Mouse (Mus musculus) mature B cell (primary cell): Measurements from ENCODE around the gene Oas1a.
"Not testable (repeated sequence)": the region's sequence is repeated elsewhere in the genome, so short reads cannot be mapped to it uniquely, and the experiment has no call there.

ENCODE experiments used
- in situ Hi-C: fragments of 300-500 bp; cut with MboI; formaldehyde crosslinking; loops from 2 replicates; pipeline ENCODE4 v1.14.3; 2019

Gene Oas1a

DNA sequence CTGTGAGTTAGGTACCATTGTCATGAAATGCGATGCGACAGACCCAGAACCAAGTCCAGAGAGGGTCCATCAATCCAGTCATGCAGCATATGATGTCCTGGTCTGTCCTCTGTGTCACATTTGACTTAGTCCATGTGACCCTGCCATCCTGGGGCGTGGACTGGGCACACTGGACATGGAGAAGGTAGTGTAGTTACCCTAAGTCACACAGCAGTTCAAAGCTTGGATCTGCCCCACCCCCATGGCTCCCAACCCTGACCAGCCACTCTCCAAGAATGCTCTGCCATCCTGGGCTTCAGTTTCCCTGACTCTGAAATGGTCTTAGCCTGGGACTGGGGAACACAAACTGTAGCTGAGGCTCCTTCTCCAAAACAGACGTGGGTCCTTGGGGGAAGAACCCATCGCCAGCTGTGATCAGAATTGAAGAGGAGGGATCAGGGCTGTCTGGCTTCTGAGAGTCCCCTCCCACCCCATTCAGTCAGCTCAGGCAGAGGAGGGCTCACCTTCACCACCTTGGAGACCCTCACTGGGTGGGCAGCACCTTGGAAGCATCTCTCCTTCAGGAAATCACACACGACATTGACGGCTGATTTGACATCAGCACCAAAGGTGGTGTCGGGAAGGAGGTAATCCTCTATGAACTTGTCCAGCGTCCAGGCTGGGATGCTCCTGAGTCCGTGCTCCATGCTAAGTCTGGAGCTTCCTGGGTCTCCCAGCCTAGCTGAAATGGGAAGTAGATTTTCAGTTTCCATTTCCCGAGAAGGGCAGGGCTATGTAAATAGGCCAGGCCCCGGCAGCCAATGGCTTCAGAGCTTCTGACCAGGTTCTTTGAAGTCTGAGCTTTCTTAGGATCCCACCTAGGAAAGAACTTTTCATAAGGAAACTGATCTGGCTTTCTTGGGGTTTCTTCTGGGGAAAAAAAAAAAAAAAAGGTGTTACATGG is at the start of gene Oas1a:
Gene Oas1a, minus strand, starts transcription at position 731 of the 943 bp plus-strand sequence.
- in situ Hi-C loops: not testable (repeated sequence)

DNA sequence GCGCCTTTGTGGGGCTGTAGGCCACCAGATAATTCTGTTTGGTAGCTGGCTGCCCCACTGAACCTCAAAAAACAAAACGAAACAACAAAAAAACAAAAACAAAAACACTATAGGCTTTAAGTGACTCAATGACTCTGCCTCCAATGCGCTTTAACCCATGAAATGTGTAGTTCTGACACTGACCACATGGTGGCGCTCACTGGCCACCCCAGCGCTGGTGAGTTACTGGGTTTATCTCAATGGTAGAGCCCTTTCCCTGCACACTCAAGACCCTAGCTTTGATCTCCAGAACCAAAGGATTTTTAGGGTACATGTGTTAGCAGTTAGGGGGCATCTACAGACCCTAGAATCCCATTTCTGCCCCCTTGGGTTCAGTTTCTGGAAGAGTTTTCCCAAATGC is 46.7 kb upstream of the Oas1a start:
- in situ Hi-C loops: no loop called here

DNA sequence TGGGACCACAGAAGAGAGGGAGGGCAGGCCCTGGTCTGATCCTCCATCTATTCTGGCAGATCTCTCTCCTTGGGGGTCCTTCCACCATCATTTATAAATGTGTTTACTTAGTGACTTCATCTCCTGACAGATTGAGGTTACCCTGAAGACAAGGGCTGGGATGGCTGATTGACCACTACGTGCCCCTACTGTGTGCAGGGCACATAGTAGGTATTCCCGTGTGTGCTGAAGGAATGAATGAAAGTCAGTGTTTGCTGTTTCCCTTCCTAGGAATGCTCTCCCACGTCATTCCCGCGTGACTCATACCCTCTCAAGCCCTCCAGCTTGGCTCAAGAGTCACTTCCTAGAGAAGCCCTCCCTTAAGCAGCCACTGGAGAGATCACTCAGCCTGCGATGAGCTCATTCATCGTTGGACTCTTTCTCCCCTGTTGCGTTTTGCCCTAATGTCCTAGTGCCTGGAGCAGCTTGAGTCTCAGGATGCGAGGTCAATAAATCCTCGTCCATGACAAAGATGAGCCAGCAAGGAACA is 45.0 kb upstream of the Oas1a start:
- in situ Hi-C loops: no loop called here

DNA sequence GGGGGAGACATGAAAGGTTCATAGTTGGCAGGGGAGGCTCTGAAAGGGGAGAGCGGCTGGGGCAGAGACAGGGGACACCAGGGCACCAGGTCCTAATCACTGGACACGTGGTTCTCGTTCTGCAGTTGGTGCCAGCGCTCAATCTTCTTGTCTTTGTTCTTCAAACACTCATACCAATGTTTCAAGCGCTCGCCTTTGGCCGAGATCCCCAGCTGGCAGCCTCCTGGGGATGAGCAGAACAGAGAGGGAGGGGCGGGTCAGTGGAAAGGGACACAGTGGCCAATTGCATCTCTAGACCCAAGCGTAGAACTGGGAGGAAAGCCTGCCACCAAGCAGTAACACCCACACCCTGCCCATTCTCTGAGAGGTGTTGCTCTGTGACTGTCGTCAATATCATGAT is 34.8 kb upstream of the Oas1a start:
- in situ Hi-C loops: no loop called here

DNA sequence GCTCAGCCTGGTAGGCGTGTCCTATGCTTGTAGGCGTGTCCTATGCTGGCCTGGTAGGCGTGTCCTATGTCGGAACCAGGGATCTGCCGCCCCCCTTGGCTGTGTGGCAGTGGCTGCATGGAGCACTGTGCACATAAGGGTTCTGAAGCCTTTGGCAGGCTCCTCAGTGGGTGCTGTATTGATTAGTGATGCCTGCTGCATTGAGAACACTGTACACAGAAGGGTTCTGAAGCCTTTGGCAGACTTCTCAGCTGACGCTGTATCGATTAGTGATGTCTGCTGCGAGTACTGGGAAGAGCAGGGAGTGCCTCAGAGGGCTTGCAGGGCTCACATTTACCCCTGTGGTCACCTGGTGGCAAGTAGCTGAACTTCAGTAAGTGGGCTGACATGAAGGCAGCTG is 31.3 kb upstream of the Oas1a start:
- in situ Hi-C loops: no loop called here

DNA sequence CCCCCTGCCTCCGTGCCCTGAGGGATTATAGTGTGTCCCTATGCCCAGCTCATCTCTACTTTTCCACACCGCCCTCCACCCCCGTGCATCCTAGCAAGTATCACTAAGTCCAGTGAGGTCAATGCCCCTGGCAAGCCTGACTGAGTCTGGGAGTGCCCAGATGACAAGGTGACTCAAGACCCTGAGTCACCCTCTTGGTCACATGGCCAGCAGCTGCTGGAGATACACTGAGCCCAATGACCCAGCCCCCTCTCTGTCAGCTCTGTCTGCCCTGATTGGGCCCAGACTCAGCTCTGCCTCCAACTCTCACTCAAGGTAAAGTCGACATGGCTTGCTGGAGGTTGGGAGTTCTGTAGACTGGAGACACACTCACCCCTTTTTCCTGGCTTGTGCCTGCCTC is 30.5 kb upstream of the Oas1a start:
- in situ Hi-C loops: no loop called here

DNA sequence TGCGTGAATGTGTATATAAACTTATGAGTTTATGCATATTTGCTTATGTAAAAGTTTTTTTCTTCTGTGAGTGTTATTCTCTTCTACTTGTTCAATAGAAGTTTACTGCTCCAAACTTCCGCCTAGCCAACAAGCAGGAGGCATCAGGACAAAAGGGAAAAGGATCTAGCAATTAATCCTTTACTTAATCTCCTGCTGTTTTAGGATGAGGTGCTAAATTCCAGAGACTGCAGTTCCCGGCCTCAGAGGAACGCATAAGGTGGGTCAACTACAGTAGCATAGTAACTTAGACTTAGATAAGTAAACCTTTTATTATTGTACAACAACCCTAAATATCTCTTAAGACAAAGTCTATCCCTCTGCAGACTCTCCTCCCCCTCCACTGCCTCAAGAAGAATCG is 26.6 kb upstream of the Oas1a start:
- in situ Hi-C loops: no loop called here

DNA sequence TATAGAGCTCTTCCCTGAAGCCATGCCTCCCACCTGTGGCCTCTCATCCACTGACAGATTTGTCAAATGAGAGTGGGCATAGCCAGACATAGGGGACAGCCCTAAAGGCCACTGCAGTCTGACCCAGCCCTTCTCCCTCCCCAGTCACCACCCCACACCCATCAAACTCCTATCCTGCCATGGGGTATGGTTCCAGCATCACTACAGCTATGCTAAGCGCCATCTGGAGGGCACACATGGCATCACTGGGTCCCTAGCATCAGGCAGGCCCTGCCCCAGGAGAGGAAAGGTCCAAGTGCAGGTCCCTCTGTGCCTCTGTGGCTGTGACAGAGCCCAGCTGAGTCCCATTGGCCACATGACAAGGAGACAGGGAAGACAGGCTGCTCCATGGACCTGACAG is 19.7 kb upstream of the Oas1a start:
- in situ Hi-C loops: no loop called here

DNA sequence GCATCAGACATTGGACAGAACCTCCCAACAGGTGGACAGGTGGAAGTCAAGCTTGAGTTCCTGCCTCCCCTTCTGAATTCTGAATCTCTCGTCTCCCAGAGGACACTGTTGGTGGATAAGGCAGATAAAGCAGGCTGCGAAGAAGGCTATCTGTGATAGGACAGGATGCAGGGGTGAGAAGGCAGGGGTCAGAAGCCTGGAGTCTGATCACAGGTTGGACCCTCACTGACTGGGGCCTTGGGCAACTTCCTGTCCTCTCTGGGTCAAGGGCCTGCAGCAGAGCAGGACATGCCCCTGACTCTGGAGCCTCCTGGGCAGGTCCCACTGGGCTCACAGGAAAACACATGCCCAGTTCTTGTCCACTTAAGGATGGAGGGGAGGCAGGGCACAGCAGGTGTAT is 19.0 kb upstream of the Oas1a start:
- in situ Hi-C loops: not testable (repeated sequence)

DNA sequence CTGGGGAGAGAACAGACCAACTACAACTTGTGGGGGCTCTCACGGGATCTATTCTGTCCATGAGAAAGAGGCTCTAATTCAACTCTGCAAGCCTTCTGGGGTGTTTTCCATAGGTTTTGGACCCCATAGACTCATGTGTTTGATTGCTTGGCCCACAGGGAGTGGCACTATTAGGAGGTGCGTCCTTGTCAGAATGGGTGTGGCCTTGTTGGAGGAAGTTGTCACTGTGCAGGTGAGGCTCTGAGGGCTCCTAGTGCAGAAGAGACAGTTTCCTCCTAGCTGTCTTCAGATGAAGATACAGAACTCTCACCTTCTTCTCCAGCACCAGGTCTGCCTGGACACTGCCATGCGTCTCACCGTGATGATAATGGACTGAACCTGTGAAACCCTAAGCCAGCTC is 17.2 kb upstream of the Oas1a start:
- in situ Hi-C loops: not testable (repeated sequence)

DNA sequence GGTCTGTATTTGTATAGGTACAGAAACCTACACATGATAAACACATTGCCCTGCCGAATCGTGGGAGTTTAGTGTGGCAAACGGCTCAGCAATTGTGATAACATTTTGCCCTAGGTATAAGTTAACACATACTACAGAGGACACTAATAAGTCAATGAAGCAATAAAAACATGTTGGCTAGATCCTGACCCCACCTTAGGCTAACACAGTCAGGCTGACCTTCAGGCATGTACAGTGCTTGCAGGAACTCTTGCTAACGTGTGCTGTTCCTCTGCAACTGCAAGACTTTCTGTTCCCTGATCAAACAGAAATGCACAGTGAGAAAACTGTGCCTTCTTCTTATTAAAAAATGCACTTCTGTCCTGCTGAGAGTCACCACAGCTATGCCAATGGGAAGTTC is 16.6 kb upstream of the Oas1a start:
- in situ Hi-C loops: no loop called here

DNA sequence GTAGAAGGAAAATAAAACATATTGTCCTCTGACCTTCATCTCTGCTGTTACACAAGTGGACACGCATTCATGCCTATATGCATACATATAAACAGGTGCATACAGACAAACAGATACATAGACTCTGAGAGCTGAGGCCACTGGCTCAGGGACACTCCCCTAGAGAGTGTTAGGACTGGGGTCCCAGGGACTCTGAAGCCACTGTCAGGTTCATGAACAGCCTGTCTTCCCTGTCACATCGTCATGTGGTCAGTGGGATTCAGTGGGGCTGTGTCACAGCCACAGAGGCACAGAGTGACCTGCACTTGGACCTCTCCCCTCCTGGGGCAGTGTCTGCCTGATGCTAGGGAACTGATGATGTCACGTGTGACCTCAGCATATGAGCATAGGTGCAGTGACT is 13.0 kb upstream of the Oas1a start:
- in situ Hi-C loops: no loop called here

DNA sequence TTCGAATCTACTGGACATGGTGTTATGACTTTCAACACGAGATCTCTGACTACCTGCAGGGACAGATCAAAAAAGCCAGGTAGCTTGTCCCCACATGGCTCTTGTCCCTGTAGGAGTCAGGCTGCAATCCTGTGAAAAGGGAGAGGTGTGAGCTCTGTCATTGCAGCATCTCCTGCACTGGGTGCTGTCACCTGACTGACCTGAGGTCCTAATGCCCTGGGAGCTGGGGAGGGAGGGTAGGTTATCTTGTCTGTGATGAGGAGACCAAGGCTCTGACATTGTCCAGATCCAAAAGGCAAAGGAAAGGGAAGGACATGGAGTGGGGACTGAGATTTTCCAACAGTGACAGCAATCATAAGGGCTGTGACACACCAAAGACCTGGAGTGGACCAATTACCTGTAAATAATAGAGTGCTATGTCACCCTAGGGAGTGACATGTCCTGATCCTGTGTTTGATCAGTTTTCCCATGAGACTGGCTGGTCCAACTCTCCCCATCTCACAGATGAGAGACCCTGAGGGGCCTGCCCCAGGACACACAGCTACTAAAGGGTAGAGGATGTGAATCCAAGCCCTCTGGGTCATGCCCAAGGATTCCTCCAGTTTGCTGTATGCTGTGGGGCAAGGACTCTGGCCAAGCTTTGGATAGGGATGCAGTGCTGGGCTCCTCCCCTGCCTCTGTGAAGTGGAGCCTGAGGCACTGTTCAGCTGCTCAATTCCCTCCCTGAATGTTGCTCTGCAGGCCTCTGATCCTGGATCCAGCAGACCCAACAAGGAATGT is 12.0 kb upstream of the Oas1a start:
- in situ Hi-C loops: not testable (repeated sequence)

DNA sequence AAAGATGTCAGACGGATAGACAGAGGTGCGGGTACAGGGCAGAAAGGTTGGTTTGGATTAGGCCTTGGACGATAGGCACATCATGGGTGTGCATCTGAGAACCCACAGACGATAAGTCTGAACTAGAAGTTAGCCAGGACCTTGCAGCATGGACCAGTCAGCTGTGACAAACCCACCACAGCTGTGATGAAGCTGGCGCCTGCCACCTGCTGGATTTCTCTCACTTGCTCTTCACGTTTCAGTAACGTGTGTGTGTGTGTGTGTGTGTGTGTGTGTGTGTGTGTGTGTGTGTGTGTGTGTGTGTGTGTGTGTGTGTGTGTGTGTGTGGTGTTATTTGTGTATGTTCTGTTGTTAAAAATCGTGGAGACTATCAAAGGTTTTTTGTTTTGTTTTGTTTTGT is 6.9 kb upstream of the Oas1a start, which contains the start of gene Oas1d:
Gene Oas1d, plus strand, starts transcription at position 333 of the 400 bp plus-strand sequence.
- in situ Hi-C loops: not testable (repeated sequence)

DNA sequence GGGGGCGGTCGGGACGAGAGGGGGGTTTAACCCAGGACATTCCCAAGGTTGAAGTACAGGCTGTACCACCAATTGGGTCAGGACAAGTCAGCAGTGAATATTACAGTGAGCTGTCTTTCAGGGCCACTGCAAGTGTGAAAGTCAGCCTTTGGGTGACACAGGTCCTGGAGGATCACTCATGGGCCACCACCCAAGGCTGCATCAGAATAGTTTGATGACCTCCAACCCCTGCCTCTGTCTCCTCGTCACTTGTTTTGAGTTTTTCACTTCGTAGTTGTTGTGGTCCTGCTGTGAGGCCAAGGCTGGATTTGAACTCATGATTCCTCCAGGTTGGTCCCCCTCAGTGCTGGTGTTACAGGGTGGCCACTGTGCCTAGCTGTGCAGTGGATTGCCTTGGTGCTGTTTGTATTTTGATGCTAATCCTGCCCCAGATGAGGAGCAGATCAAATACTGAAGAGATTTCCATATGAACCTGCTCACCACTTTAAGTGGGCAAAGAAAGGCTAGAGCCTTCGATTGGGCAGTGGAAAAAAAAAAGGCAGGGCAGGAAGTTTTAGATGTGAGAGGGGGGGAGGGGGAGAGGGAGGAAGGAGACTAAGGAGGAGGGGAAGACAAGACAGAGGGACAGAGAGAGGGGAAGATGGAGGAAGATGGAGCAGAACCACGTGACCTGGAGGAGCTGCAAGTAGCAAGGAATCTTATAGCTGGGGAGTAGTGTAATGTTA is 1.0 kb upstream of the Oas1a start:
- in situ Hi-C loops: no loop called here

DNA sequence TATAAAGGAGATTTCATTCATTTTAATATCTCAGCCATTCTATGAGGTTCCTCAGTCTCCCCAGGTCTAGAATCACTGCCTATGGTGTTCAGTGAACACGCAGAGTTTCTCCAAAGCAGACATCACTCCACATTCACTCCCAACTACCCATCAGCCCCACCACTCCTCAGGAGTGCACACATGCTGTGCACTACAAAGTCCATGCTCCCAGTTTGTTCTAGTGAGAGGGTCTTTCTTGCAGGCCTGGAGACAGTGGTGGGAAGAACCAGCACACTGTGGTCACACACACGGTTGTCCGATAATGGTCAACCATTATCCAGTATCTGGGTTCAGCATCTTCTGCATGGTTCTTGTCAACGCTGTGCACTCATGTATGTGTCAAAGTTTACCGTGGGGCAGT is 5.3 kb downstream of the Oas1a start:
- in situ Hi-C loops: no loop called here

DNA sequence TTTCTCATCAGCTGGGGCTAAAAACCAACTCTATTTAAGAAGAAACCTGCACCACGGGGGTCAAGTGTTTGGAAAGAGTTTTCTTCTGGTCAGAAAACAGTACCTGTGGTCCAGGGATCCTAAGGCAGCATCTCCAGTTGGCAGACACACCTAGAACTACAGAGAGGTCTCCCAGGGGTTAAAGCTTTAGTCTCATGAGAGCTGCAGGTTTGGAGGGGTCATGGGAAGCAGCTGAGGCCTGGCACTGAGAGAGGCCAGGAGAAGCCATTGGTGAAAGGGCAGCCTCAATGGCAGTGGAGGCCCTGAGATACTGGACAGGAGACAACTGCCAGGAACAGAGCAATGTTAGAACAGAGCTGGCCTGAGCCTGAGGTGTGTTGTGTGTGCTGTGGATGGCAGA is 6.7 kb downstream of the Oas1a start:
- in situ Hi-C loops: no loop called here

DNA sequence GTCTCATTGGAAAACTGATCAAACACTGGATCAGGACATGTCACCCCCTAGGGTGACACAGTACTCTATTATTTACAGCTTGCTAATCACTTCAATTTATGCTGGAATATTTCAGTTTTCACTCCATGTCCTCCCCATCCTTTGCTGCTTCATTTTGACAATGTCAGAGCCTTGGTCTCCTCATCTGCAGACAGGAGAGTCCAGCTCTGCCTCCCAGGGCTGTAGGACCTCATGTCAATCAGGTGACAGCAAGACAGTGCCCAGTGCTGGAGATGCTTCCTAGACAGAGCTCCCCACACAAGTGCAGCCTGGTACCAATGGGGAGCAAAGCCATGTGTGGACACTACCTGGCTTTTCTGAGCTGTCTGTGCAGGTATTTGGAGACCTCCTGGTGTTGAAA is 8.6 kb downstream of the Oas1a start:
- in situ Hi-C loops: no loop called here

DNA sequence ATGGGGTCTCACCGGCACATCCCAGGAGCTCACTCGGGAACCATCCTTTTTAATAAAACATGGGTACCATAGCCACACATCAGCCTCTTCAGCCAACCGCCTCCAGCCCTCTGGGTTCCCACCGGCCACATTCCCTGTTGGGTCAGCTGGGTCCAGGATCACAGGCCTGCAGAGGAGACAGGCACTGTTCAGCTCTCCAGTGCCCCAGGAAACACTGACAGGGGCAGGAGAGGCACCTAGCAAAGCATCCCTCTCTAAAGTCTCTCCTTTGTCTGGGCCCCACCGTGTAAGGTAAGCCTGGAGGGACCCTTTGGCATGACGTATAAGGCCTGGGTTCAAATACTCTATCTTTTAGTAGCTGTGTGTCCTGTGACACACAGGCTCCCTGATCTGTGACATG is 9.0 kb downstream of the Oas1a start:
- in situ Hi-C loops: no loop called here

DNA sequence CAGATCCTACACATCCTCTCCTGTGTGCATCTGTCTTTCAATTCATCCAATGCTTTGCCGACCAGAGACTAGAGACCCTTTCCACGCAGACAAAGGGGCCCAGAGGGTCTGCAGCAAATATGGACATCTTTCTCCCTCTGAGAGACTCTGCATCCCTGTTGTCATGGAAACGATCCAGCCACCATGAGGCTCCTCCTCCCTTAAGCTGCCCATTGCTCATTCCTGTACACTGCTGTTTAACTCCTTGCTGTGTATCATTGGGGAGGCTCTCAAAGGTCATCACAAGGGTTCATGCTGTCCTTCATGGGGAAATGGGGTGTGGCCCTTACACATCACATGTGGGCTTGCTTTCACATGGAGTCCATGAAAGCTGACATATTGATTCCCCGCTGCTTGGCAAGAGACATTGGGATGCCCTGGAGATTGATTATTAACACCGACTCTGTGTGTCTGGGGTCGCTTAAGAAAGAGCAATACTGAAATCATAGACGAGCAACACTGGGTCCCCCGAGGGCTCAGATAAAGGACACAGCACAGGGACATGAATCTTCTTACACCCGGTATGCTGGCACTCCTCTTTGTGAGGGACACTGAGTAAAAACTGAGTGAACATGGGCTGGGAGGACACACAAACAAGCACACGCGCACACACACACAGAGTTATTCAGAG is 12.0 kb downstream of the Oas1a start:
- in situ Hi-C loops: no loop called here

DNA sequence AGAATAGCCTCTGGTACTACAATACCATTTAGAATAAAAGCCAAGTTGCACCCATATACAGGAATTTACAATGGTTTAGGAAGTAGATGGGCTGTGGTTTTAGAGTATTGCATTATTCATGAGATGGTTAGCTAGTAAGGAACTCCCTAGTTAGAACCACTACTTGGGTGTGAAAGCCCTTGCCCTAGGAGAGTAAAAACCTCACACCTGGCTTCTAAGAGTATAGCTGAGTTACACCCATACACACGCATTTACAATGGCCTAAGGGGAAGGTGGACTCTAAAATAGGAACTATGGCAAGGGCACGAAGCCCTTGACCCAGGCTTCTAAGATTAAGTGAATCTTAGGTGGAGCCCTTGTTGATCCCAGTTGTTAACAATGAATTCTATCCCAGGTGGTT is 12.6 kb downstream of the Oas1a start:
- in situ Hi-C loops: not testable (repeated sequence)

DNA sequence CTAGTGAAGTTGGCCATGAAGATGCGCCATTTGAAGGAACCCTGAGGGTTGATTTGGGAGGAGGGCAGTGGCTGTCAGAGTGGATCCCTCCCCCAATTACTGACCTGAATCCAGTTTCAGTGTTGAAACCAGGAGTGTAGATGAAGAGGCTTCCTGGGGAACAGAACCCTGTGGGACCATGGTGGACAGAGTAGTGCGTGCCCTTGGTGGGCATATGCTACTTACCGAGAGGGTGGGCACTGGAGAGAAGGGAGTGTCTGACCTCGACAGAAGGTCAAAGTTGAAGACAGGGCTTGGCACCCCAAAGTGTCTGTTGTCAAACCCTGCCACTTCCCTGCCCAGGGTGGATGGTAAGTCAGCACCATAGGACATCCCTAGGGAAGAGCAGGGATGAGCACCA is 13.5 kb downstream of the Oas1a start:
- in situ Hi-C loops: not testable (repeated sequence)
